Mouse (Mus musculus): ENCODE results near the gene Foxl1. TPM values are rescaled to one million over a fixed set of nuclear protein-coding genes. Genes with fewer than 3 reads are reported as not detected.
A peak's percentile ranks its signal among the peaks of the same experiment; 100 is the strongest.

Gene Foxl1
- polyA plus RNA-seq, 1 experiment from 2014 or later: 0.88 TPM

GRCm38 (mm10) chr8:121148573-121149083, 20.9 kb downstream of the Foxl1 start:
- DNase-seq (ENCODE audit: low spot score) (no peak), ATAC-seq (no peak)
- TF ChIP-seq CTCF (IDR thresholded peaks at IDR 0.05): no peak
- no peak for TF ChIP-seq EP300 (IDR thresholded peaks at IDR 0.05)
- Histone ChIP-seq H3K4me3 (ENCODE audit: low read depth, low read length) (no peak overlapping the region), H3K36me3 (ENCODE audit: insufficient read depth, low read length) (no peaks in the 10 kb centered on the region), H3K27ac (ENCODE audit: low read length) (no peak overlapping the region), H3K9ac (replicated peaks; ENCODE audit: low read depth) (no peak overlapping the region), H3K27me3 (replicated peaks; ENCODE audit: insufficient read depth, low read length) (no peaks in the 10 kb centered on the region), H3K9me3 (ENCODE audit: low read length) (no peaks in the 10 kb centered on the region), H3K4me1 (ENCODE audit: insufficient read depth, low read depth, low read length) (no peaks in the 10 kb centered on the region), H3K4me2 (replicated peaks; ENCODE audit: low read depth, low read length) (no peak overlapping the region)
- WGBS: 11% methylated on average over 8 of the region's 8 CpGs

GRCm38 (mm10) chr8:121152394-121152793, 24.7 kb downstream of the Foxl1 start:
- ATAC-seq: peak; percentile 90
- no peaks in the 10 kb centered on the region for H3K4me1 ChIP-seq (ENCODE audit: insufficient read depth, low read depth, low read length)
- H3K9me3 ChIP-seq (ENCODE audit: low read length): no peaks in the 10 kb centered on the region
- TF ChIP-seq EP300 (IDR thresholded peaks at IDR 0.05) (no peak; the same call in 1 of the 2 replicates), CTCF (IDR thresholded peaks at IDR 0.05) (no peak)
- H3K9ac ChIP-seq (replicated peaks; ENCODE audit: low read depth): no peak overlapping the region
- no peak overlapping the region for H3K27ac ChIP-seq (ENCODE audit: low read length)
- 30% methylated on average over 12 of the region's 12 CpGs for WGBS
- H3K27me3 ChIP-seq (replicated peaks; ENCODE audit: insufficient read depth, low read length): no peaks in the 10 kb centered on the region
- no peaks in the 10 kb centered on the region for H3K36me3 ChIP-seq (ENCODE audit: insufficient read depth, low read length)
- DNase-seq (ENCODE audit: low spot score): peak; percentile 78
- no peak overlapping the region for H3K4me2 ChIP-seq (replicated peaks; ENCODE audit: low read depth, low read length)
- no peak overlapping the region for H3K4me3 ChIP-seq (ENCODE audit: low read depth, low read length)

DNA sequence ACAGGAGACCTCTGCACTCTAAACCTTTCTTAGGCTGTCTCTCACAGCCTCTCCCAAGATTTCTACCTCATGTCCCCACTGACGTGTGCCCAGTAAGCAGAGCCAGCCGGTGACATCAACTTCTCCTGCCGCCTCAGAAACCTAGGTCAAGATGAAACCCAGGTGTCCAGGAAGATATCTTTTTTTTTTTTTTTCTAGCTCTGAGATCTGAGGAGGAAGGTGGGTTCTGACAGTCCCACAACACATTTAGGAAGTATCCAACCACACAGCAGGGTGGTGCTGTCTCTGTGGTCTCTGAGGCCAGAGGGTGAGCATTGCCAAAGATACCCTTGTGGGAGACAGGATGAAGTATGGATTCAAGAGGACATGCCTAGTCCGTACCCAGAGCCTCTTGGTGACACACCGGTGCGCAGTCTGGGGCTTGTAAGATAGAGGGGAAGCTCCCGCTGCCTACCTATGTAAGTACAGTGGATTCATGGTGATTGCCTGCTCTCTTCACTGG, 29.3 kb downstream of the Foxl1 start:
- Histone ChIP-seq H3K9me3 (ENCODE audit: low read length) (no peaks in the 10 kb centered on the region), H3K36me3 (ENCODE audit: insufficient read depth, low read length) (no peaks in the 10 kb centered on the region), H3K4me3 (ENCODE audit: low read depth, low read length) (no peak overlapping the region), H3K4me2 (replicated peaks; ENCODE audit: low read depth, low read length) (no peak overlapping the region), H3K9ac (replicated peaks; ENCODE audit: low read depth) (no peak overlapping the region), H3K27ac (ENCODE audit: low read length) (no peak overlapping the region), H3K27me3 (replicated peaks; ENCODE audit: insufficient read depth, low read length) (no peaks in the 10 kb centered on the region), H3K4me1 (ENCODE audit: insufficient read depth, low read depth, low read length) (no peaks in the 10 kb centered on the region)
- no peak for TF ChIP-seq CTCF (IDR thresholded peaks at IDR 0.05)
- TF ChIP-seq EP300 (IDR thresholded peaks at IDR 0.05): no peak
- DNase-seq (ENCODE audit: low spot score): no peak
- no peak for ATAC-seq
- 90% methylated on average over 7 of the region's 7 CpGs for WGBS

- TF ChIP-seq EP300 (IDR thresholded peaks at IDR 0.05): no peak
- no peak for TF ChIP-seq CTCF (IDR thresholded peaks at IDR 0.05)
- 60% methylated on average over 13 of the region's 13 CpGs for WGBS
Observed at GRCm38 (mm10) chr8:121158812-121159211, 31.1 kb downstream of the Foxl1 start.

DNA sequence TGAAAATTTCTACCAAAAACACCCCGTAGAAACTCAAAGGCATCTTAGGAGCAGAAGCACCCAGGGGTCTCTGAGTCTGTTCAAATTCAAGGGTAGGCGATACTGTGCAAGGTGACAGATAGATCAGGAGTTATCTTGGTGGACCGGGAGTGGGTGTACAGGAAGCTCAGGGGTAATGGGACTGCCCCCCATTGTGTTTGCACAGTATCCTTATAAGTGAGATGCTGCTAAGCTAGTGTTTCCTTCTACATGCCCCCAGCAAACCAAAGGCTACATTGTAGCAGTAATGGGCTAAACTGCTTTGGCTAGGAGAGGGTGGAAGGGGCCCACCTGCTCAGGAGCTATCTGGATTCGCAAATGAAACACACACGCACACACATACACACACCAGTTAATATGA, 33.7 kb downstream of the Foxl1 start:
- no peak for ATAC-seq
- Histone ChIP-seq H3K4me3 (ENCODE audit: low read depth, low read length) (no peak overlapping the region), H3K27me3 (replicated peaks; ENCODE audit: insufficient read depth, low read length) (0 out of 2 replicates have a peak, but pooled peaks cover 6% of the 10 kb centered on the region), H3K9me3 (ENCODE audit: low read length) (no peaks in the 10 kb centered on the region), H3K4me2 (replicated peaks; ENCODE audit: low read depth, low read length) (no peak overlapping the region), H3K4me1 (ENCODE audit: insufficient read depth, low read depth, low read length) (0 out of 2 replicates have a peak, but pooled peaks cover 3% of the 10 kb centered on the region), H3K9ac (replicated peaks; ENCODE audit: low read depth) (no peak overlapping the region), H3K27ac (ENCODE audit: low read length) (no peak overlapping the region), H3K36me3 (ENCODE audit: insufficient read depth, low read length) (no peaks in the 10 kb centered on the region)
- DNase-seq (ENCODE audit: low spot score): no peak
- 85% methylated on average over 5 of the region's 5 CpGs for WGBS
- no peak for TF ChIP-seq CTCF (IDR thresholded peaks at IDR 0.05)
- no peak for TF ChIP-seq EP300 (IDR thresholded peaks at IDR 0.05)

More at GRCm38 (mm10) chr8:121158812-121159211, 31.1 kb downstream of the Foxl1 start:
- no peak overlapping the region for H3K27ac ChIP-seq (ENCODE audit: low read length)
- H3K4me2 ChIP-seq (replicated peaks; ENCODE audit: low read depth, low read length): no peak overlapping the region
- no peaks in the 10 kb centered on the region for H3K36me3 ChIP-seq (ENCODE audit: insufficient read depth, low read length)
- H3K9ac ChIP-seq (replicated peaks; ENCODE audit: low read depth): no peak overlapping the region
- no peak for ATAC-seq
- no peaks in the 10 kb centered on the region for H3K4me1 ChIP-seq (ENCODE audit: insufficient read depth, low read depth, low read length)
- no peak for DNase-seq (ENCODE audit: low spot score)
- H3K9me3 ChIP-seq (ENCODE audit: low read length): no peaks in the 10 kb centered on the region
- no peak overlapping the region for H3K4me3 ChIP-seq (ENCODE audit: low read depth, low read length)
- H3K27me3 ChIP-seq (replicated peaks; ENCODE audit: insufficient read depth, low read length): no peaks in the 10 kb centered on the region

GRCm38 (mm10) chr8:121162413-121162812, 34.7 kb downstream of the Foxl1 start:
- Histone ChIP-seq H3K4me3 (ENCODE audit: low read depth, low read length) (no peak overlapping the region), H3K27ac (ENCODE audit: low read length) (no peak overlapping the region), H3K9me3 (ENCODE audit: low read length) (no peaks in the 10 kb centered on the region), H3K4me1 (ENCODE audit: insufficient read depth, low read depth, low read length) (0 out of 2 replicates have a peak, but pooled peaks cover 3% of the 10 kb centered on the region), H3K9ac (replicated peaks; ENCODE audit: low read depth) (no peak overlapping the region), H3K27me3 (replicated peaks; ENCODE audit: insufficient read depth, low read length) (0 out of 2 replicates have a peak, but pooled peaks cover 6% of the 10 kb centered on the region), H3K4me2 (replicated peaks; ENCODE audit: low read depth, low read length) (no peak overlapping the region), H3K36me3 (ENCODE audit: insufficient read depth, low read length) (no peaks in the 10 kb centered on the region)
- no peak for ATAC-seq
- DNase-seq (ENCODE audit: low spot score): no peak
- WGBS: 72% methylated on average over 4 of the region's 4 CpGs
- TF ChIP-seq EP300 (IDR thresholded peaks at IDR 0.05): no peak
- TF ChIP-seq CTCF (IDR thresholded peaks at IDR 0.05): no peak
